Mouse (Mus musculus): ENCODE results near the gene Hopx. TPM values are rescaled to one million over a fixed set of nuclear protein-coding genes. Genes with fewer than 3 reads are reported as not detected.
A peak's percentile ranks its signal among the peaks of the same experiment; 100 is the strongest.

The Hopx gene
- total and polyA plus RNA-seq, 3 experiments, result 26.8 to 43.4 TPM; not detected in 1

- no peak overlapping the region for H3K4me3 ChIP-seq (ENCODE audit: control insufficient read depth in 1 of 2, insufficient read depth in 1 of 2, low read depth in 2 of 2, low read length in 2 of 2)
- H3K36me3 ChIP-seq (ENCODE audit: control insufficient read depth in 1 of 2, insufficient read depth in 2 of 2, low read length in 2 of 2), result peaks cover 0 to 36% of the 10 kb centered on the region in 2 experiments; a peak in 2 of 4 replicates
- DNase-seq (ENCODE audit: low read depth, low spot score), result no peak
- H3K4me1 ChIP-seq (ENCODE audit: control insufficient read depth in 1 of 2, insufficient read depth in 2 of 2, low read length in 2 of 2), result peaks cover 35 to 41% of the 10 kb centered on the region in 2 experiments
- no peak overlapping the region for H3K27ac ChIP-seq (ENCODE audit: control insufficient read depth, low read depth, low read length)
- TF ChIP-seq POLR2A (IDR thresholded peaks at IDR 0.05; ENCODE audit: control insufficient read depth in 1 of 2, insufficient read depth in 1 of 2, low read depth in 1 of 2, low read length in 2 of 2, poor library complexity in 1 of 2), result no peak
- TF ChIP-seq RAD21 (IDR thresholded peaks at IDR 0.05; ENCODE audit: low read depth, low read length), result no peak
- TF ChIP-seq TCF12 (IDR thresholded peaks at IDR 0.05; ENCODE audit: low read depth, low read length), result 0 out of 2 replicates have a peak, but pooled peaks have one; percentile 15
- peak; percentile 62 for TF ChIP-seq ETS1 (IDR thresholded peaks at IDR 0.05; ENCODE audit: low read depth, low read length)
- TF ChIP-seq EP300 (IDR thresholded peaks at IDR 0.05; ENCODE audit: low read depth in 1 of 2, low read length in 2 of 2), result peak; percentile 21 to 23; a peak in 1 of 4 replicates
- no peaks in the 10 kb centered on the region for H3K27me3 ChIP-seq (ENCODE audit: control insufficient read depth in 1 of 2, insufficient read depth in 2 of 2, low read length in 2 of 2)
- no peaks in the 10 kb centered on the region for H3K9me3 ChIP-seq (replicated peaks; ENCODE audit: insufficient read depth, low read length)
- no peak overlapping the region for H3K9ac ChIP-seq (ENCODE audit: control insufficient read depth, low read depth, low read length, poor library complexity, severe bottlenecking)
- no peaks in the 10 kb centered on the region for H3K79me2 ChIP-seq (ENCODE audit: control insufficient read depth, insufficient read depth, low read length, poor library complexity)
Measured at GRCm38 (mm10) chr5:77122254-77123192, 7.6 kb upstream of the Hopx start.

- Histone ChIP-seq H3K27ac (ENCODE audit: control insufficient read depth, low read depth, low read length) (no peak overlapping the region), H3K4me1 (ENCODE audit: control insufficient read depth in 1 of 2, insufficient read depth in 2 of 2, low read length in 2 of 2) (peaks cover 35 to 41% of the 10 kb centered on the region in 2 experiments), H3K27me3 (ENCODE audit: control insufficient read depth in 1 of 2, insufficient read depth in 2 of 2, low read length in 2 of 2) (no peaks in the 10 kb centered on the region), H3K9ac (ENCODE audit: control insufficient read depth, low read depth, low read length, poor library complexity, severe bottlenecking) (no peak overlapping the region), H3K4me3 (ENCODE audit: control insufficient read depth in 1 of 2, insufficient read depth in 1 of 2, low read depth in 2 of 2, low read length in 2 of 2) (no peak overlapping the region), H3K36me3 (ENCODE audit: control insufficient read depth in 1 of 2, insufficient read depth in 2 of 2, low read length in 2 of 2) (peaks cover 0 to 36% of the 10 kb centered on the region in 2 experiments; a peak in 2 of 4 replicates), H3K79me2 (ENCODE audit: control insufficient read depth, insufficient read depth, low read length, poor library complexity) (no peaks in the 10 kb centered on the region), H3K9me3 (replicated peaks; ENCODE audit: insufficient read depth, low read length) (no peaks in the 10 kb centered on the region)
- no peak for DNase-seq (ENCODE audit: low read depth, low spot score)
- no peak for TF ChIP-seq MXI1 (IDR thresholded peaks at IDR 0.05; ENCODE audit: low read depth, low read length)
- TF ChIP-seq GATA1 (IDR thresholded peaks at IDR 0.05; ENCODE audit: low read depth, low read length), result no peak
- no peak for TF ChIP-seq UBTF (IDR thresholded peaks at IDR 0.05; ENCODE audit: borderline replicate concordance, insufficient read depth, low read depth, low read length)
- TF ChIP-seq JUND (IDR thresholded peaks at IDR 0.05; ENCODE audit: low read depth, low read length), result no peak
- TF ChIP-seq ZMIZ1 (IDR thresholded peaks at IDR 0.05; ENCODE audit: low read depth, low read length), result no peak
- TF ChIP-seq POLR2AphosphoS2 (IDR thresholded peaks at IDR 0.05; ENCODE audit: low read length), result no peak
- TF ChIP-seq E2F4 (IDR thresholded peaks at IDR 0.05; ENCODE audit: borderline replicate concordance, low read depth, low read length), result no peak
Measured at GRCm38 (mm10) chr5:77120701-77121100, 5.8 kb upstream of the Hopx start.
